Mouse (Mus musculus): ENCODE results near the gene Chst4. TPM values are rescaled to one million over a fixed set of nuclear protein-coding genes. Genes with fewer than 3 reads are reported as not detected.

Chst4 gene
- polyA plus RNA-seq, 1 experiment from 2014 or later, result not detected

Other genes starting within 250 kb of the Chst4 start
- gene Phlpp2, start 171.2 kb downstream of the Chst4 start, polyA plus RNA-seq (2015; fragmentation: Nextera tagmentation; extraction: Ambion mirVana), result 4.0 and 4.9 TPM in 2 replicates
- gene Marveld3, start 77.5 kb downstream of the Chst4 start, polyA plus RNA-seq (2015; fragmentation: Nextera tagmentation; extraction: Ambion mirVana), result 2.0 and 2.2 TPM in 2 replicates
- gene Tat, start 49.3 kb downstream of the Chst4 start, polyA plus RNA-seq (2015; fragmentation: Nextera tagmentation; extraction: Ambion mirVana), result not detected in 2 replicates
- 21.7 and 22.6 TPM in 2 replicates for gene Zfp612, start 40.0 kb upstream of the Chst4 start, polyA plus RNA-seq (2015; fragmentation: Nextera tagmentation; extraction: Ambion mirVana)
- not detected in 2 replicates for gene Gm21964, start 61.5 kb upstream of the Chst4 start, polyA plus RNA-seq (2015; fragmentation: Nextera tagmentation; extraction: Ambion mirVana)
- not detected in 2 replicates for gene Gm17720, start 63.0 kb upstream of the Chst4 start, polyA plus RNA-seq (2015; fragmentation: Nextera tagmentation; extraction: Ambion mirVana)
- 79.6 and 85.9 TPM in 2 replicates for gene Calb2, start 128.5 kb upstream of the Chst4 start, polyA plus RNA-seq (2015; fragmentation: Nextera tagmentation; extraction: Ambion mirVana)
- 12.9 and 13.4 TPM in 2 replicates for gene Cmtr2, start 175.9 kb upstream of the Chst4 start, polyA plus RNA-seq (2015; fragmentation: Nextera tagmentation; extraction: Ambion mirVana)
- gene Hydin, start 227.2 kb upstream of the Chst4 start, polyA plus RNA-seq (2015; fragmentation: Nextera tagmentation; extraction: Ambion mirVana), result 0.43 and 0.55 TPM in 2 replicates

Measured in forebrain, embryonic 15.5 days (tissue).